Mouse (Mus musculus) CH12.LX (cell line): ENCODE data around the gene Pou2f3. TPM values are rescaled to one million over a fixed set of nuclear protein-coding genes. Genes with fewer than 3 reads are reported as not detected.

Source experiments
- DNase-seq: peaks from one replicate; pipeline ENCODE4 v3.0.0-alpha.2; 2013; ENCODE audit errors: extremely low read depth
- H3K27ac ChIP-seq: 2 replicates; pipeline ENCODE4 v1.5.1; 2012; ENCODE audit warnings: low read depth, mild to moderate bottlenecking, control low read depth, moderate library complexity; ENCODE audit not compliant: insufficient read depth
- H3K27me3 ChIP-seq: replicated peaks from 2 replicates; pipeline ENCODE3; 2012; ENCODE audit warnings: inconsistent platforms
- H3K36me3 ChIP-seq, 2 experiments: replicated peaks in 1 of 2; 2 replicates each; pipeline versions ENCODE3 to v1.6.1; 2012; ENCODE audit warnings: inconsistent platforms in 1 of 2, low read length in 1 of 2, mild to moderate bottlenecking in 1 of 2, mixed read lengths in 1 of 2, moderate library complexity in 1 of 2; ENCODE audit not compliant: control insufficient read depth in 1 of 2, insufficient read depth in 1 of 2
- H3K4me1 ChIP-seq, 2 experiments: 2 replicates each; pipeline ENCODE4 v1.6.1; 2012; ENCODE audit warnings: inconsistent platforms in 1 of 2, moderate library complexity in 1 of 2; ENCODE audit not compliant: insufficient read depth in 2 of 2, control insufficient read depth in 1 of 2
- H3K4me2 ChIP-seq: 2 replicates; pipeline ENCODE4 v1.6.1; 2012; ENCODE audit warnings: low read depth, mild to moderate bottlenecking, control low read depth; ENCODE audit not compliant: poor library complexity, insufficient read depth, severe bottlenecking
- H3K4me3 ChIP-seq, 3 experiments: fragments of 150-350 bp in 1 of 3; sonication (generic) in 1 of 3; replicated peaks in 1 of 3; 2 replicates each; pipeline versions ENCODE3 to v1.5.1; 2011 to 2012; ENCODE audit warnings: low read depth in 2 of 3, low read length in 2 of 3, mild to moderate bottlenecking in 2 of 3, moderate library complexity in 2 of 3, control low read depth in 1 of 3, improper control_type of control experiment in 1 of 3, inconsistent platforms in 1 of 3, mixed read lengths in 1 of 3; ENCODE audit not compliant: poor library complexity in 1 of 3
- H3K79me2 ChIP-seq: replicated peaks from 2 replicates; pipeline ENCODE4 v1.6.1; 2012; ENCODE audit warnings: mild to moderate bottlenecking, moderate library complexity; ENCODE audit not compliant: control insufficient read depth, poor library complexity, insufficient read depth, severe bottlenecking; ENCODE audit errors: extremely low read depth
- H3K9ac ChIP-seq: 2 replicates; pipeline ENCODE4 v1.6.1; 2012; ENCODE audit warnings: low read depth, mild to moderate bottlenecking, control low read depth, moderate library complexity; ENCODE audit not compliant: insufficient read depth
- H3K9me3 ChIP-seq: replicated peaks from 2 replicates; pipeline ENCODE3; 2012; ENCODE audit warnings: low read length, inconsistent platforms, mixed read lengths
- E2F4 ChIP-seq: IDR thresholded peaks from 2 replicates; pipeline ENCODE4 v1.6.1; 2011; ENCODE audit warnings: low read depth, low read length, improper control_type of control experiment; ENCODE audit not compliant: insufficient replicate concordance
- ELF1 ChIP-seq: IDR thresholded peaks from 2 replicates; pipeline ENCODE4 v1.6.1; 2014; ENCODE audit warnings: low read depth, mild to moderate bottlenecking, inconsistent platforms, low read length, improper control_type of control experiment
- GABPA ChIP-seq: IDR thresholded peaks from 2 replicates; pipeline ENCODE4 v1.6.1; 2012; ENCODE audit warnings: low read depth, low read length, improper control_type of control experiment, inconsistent platforms; ENCODE audit not compliant: insufficient replicate concordance
- JUND ChIP-seq: conservative IDR thresholded peaks from 2 replicates; pipeline ENCODE4 v1.6.1; 2011; ENCODE audit warnings: low read depth, low read length, improper control_type of control experiment
- MAFK ChIP-seq: IDR thresholded peaks from 2 replicates; pipeline ENCODE4 v1.6.1; 2011; ENCODE audit warnings: low read length, improper control_type of control experiment; ENCODE audit not compliant: insufficient replicate concordance
- MAZ ChIP-seq: IDR thresholded peaks from 2 replicates; pipeline ENCODE4 v1.6.1; 2012; ENCODE audit warnings: low read depth, mild to moderate bottlenecking, inconsistent platforms, low read length, improper control_type of control experiment, moderate library complexity
- MEF2A ChIP-seq: IDR thresholded peaks from 2 replicates; pipeline ENCODE4 v1.6.1; 2014; ENCODE audit warnings: low read depth, mild to moderate bottlenecking, inconsistent platforms, low read length, improper control_type of control experiment, borderline replicate concordance
- NRF1 ChIP-seq: IDR thresholded peaks from 2 replicates; pipeline ENCODE4 v1.6.1; 2014; ENCODE audit warnings: low read depth, mild to moderate bottlenecking, inconsistent platforms, low read length, improper control_type of control experiment, moderate library complexity
- PAX5 ChIP-seq: IDR thresholded peaks from 2 replicates; pipeline ENCODE4 v1.6.1; 2012; ENCODE audit warnings: low read length, inconsistent platforms, mixed read lengths
- POLR2A ChIP-seq: IDR thresholded peaks from 2 replicates; pipeline ENCODE4 v1.6.1; 2011; ENCODE audit warnings: low read depth, mild to moderate bottlenecking, improper control_type of control experiment, low read length
- POLR2AphosphoS2 ChIP-seq: IDR thresholded peaks from 2 replicates; pipeline ENCODE4 v1.6.1; 2011; ENCODE audit warnings: low read depth, low read length, improper control_type of control experiment
- SMC3 ChIP-seq: IDR thresholded peaks from 2 replicates; pipeline ENCODE4 v1.6.1; 2011; ENCODE audit warnings: low read depth, low read length, improper control_type of control experiment
- TCF12 ChIP-seq: IDR thresholded peaks from 2 replicates; pipeline ENCODE4 v1.6.1; 2014; ENCODE audit warnings: low read depth, mild to moderate bottlenecking, inconsistent platforms, low read length, improper control_type of control experiment
- USF1 ChIP-seq: IDR thresholded peaks from 2 replicates; pipeline ENCODE4 v1.6.1; 2014; ENCODE audit warnings: low read depth, mild to moderate bottlenecking, inconsistent platforms, low read length, improper control_type of control experiment
- ZC3H11A ChIP-seq: IDR thresholded peaks from 2 replicates; pipeline ENCODE4 v1.6.1; 2012; ENCODE audit warnings: low read depth, mild to moderate bottlenecking, inconsistent platforms, low read length, improper control_type of control experiment
- ZKSCAN1 ChIP-seq: IDR thresholded peaks from 2 replicates; pipeline ENCODE4 v1.6.1; 2012; ENCODE audit warnings: low read depth, inconsistent platforms, low read length, improper control_type of control experiment, borderline replicate concordance
- dilution Hi-C: fragments of 300-500 bp; cut with MboI; formaldehyde crosslinking; loops from 2 replicates; pipeline ENCODE4 v1.14.3; 2020; ENCODE audit warnings: low sequenced_read_pairs; ENCODE audit not compliant: extremely low pct_unique_long_range_greater_than_20kb, extremely low pct_ligation_motif_present
- in situ Hi-C: fragments of 300-500 bp; cut with MboI; formaldehyde crosslinking; loops from 3 replicates; pipeline ENCODE4 v1.14.3; 2019; ENCODE audit warnings: low sequenced_read_pairs, low pct_ligation_motif_present, low pct_unique_long_range_greater_than_20kb, mixed read lengths
- polyA plus RNA-seq: library from polyadenylated mRNA; unstranded; fragments of >175 nt; gene quantifications from 2 replicates; pipeline ENCODE4 v1.2.1, GENCODE M21; 2012; ENCODE audit warnings: low read depth; ENCODE audit not compliant: insufficient read length
- total RNA-seq, 2 experiments: library from RNA; depleted of rRNA; stranded (reverse); fragments of 300-350 nt in 1 of 2; fragments of >200 nt in 1 of 2; gene quantifications; 2 replicates each; pipeline ENCODE4 v1.2.3; 2012 to 2014

The Pou2f3 gene
- total and polyA plus RNA-seq, 3 experiments: 0.21 to 0.49 TPM; not detected in 1

GRCm38 (mm10) chr9:43109125-43109524, 101.0 kb downstream of the Pou2f3 start:
- Histone ChIP-seq H3K9me3 (no peaks in the 10 kb centered on the region), H3K4me2 (no peak overlapping the region), H3K27me3 (no peaks in the 10 kb centered on the region), H3K4me1 (peaks cover 0 to 7% of the 10 kb centered on the region in 2 experiments; a peak in 2 of 4 replicates), H3K9ac (no peak overlapping the region), H3K4me3 (no peak overlapping the region), H3K27ac (no peak overlapping the region), H3K79me2 (0 out of 2 replicates have a peak, but pooled peaks cover 10% of the 10 kb centered on the region), H3K36me3 (peaks cover 0 to 14% of the 10 kb centered on the region in 2 experiments)
- TF ChIP-seq POLR2AphosphoS2 (no peak), ZKSCAN1 (no peak), MEF2A (no peak), USF1 (no peak), PAX5 (no peak), POLR2A (no peak), SMC3 (no peak), ELF1 (no peak), TCF12 (no peak), NRF1 (no peak), JUND (no peak), ZC3H11A (no peak)
- dilution Hi-C loops: no loop called here
- in situ Hi-C loops: loop anchor here (5.0 kb wide), 1 partner anchor 107 kb away; no protein-coding TSS in a partner anchor
- no peak for DNase-seq

GRCm38 (mm10) chr9:43108721-43109120, 101.4 kb downstream of the Pou2f3 start:
- peaks cover 0 to 14% of the 10 kb centered on the region in 2 experiments for H3K36me3 ChIP-seq
- in situ Hi-C loops (loop anchor here (5.0 kb wide), 1 partner anchor 106 kb away; no protein-coding TSS in a partner anchor), dilution Hi-C loops (no loop called here)
- peaks cover 0 to 11% of the 10 kb centered on the region in 2 experiments; a peak in 2 of 4 replicates for H3K4me1 ChIP-seq
- H3K4me3 ChIP-seq: no peak overlapping the region
- no peak for DNase-seq
- no peaks in the 10 kb centered on the region for H3K9me3 ChIP-seq
- H3K9ac ChIP-seq: no peak overlapping the region
- no peak for TF ChIP-seq SMC3
- H3K79me2 ChIP-seq: peaks cover 14% of the 10 kb centered on the region
- no peak overlapping the region for H3K4me2 ChIP-seq
- H3K27me3 ChIP-seq: no peaks in the 10 kb centered on the region
- no peak overlapping the region for H3K27ac ChIP-seq

GRCm38 (mm10) chr9:43108081-43108480, 102.1 kb downstream of the Pou2f3 start:
- dilution Hi-C loops (no loop called here), in situ Hi-C loops (loop anchor here (5.0 kb wide), 1 partner anchor 106 kb away; no protein-coding TSS in a partner anchor)
- no peak overlapping the region for H3K4me2 ChIP-seq
- no peaks in the 10 kb centered on the region for H3K27me3 ChIP-seq
- peaks cover 2 to 16% of the 10 kb centered on the region in 2 experiments for H3K4me1 ChIP-seq
- TF ChIP-seq MAFK (no peak), E2F4 (no peak), MAZ (no peak), GABPA (no peak)
- peaks cover 0 to 14% of the 10 kb centered on the region in 2 experiments for H3K36me3 ChIP-seq
- DNase-seq: no peak
- no peaks in the 10 kb centered on the region for H3K9me3 ChIP-seq
- peaks cover 16% of the 10 kb centered on the region for H3K79me2 ChIP-seq
- no peak overlapping the region for H3K9ac ChIP-seq
- H3K4me3 ChIP-seq: no peak overlapping the region
- H3K27ac ChIP-seq: no peak overlapping the region
